ENCODE assay signal across 9 mouse cellular contexts in genomic region chr3:108562777-108563271, GRCm38 (mm10). TPM values are rescaled to one million over a fixed set of nuclear protein-coding genes. Genes with fewer than 3 reads are reported as not detected.
DNase-seq lines count a peak whose midpoint lies in the region; ATAC-seq and TF ChIP-seq lines count a peak whose summit lies in the region.
"Had no signal": no experiment of that assay in that cellular context is flagged by ENCODE, and none has a peak within 500 bp of the region (broad histone marks: within the 10 kb centered on the region; RNA-seq: fewer than 3 reads in every experiment).

No protein-coding gene starts in this region.

- WGBS in embryonic facial prominence, embryonic 10.5 days: 13% methylated on average over 15 of the region's 15 CpGs
- WGBS in heart, postnatal 0 days: 7% methylated on average over 15 of the region's 15 CpGs
- 12% methylated on average over 15 of the region's 15 CpGs for WGBS in limb, embryonic 11.5 days
- WGBS in midbrain, embryonic 11.5 days: 16% methylated on average over 15 of the region's 15 CpGs

- intact Hi-C loops in left cerebral cortex, adult 2 months (cut with DNase I): loop anchor here (1.0 to 10.0 kb wide), 4 partner anchors 9 to 278 kb away; partner anchors contain the start of gene Sort1
- intact Hi-C loops in left cerebral cortex, postnatal 10 days (cut with DNase I): loop anchor here (5.0 kb wide), 1 partner anchor 161 kb away; no protein-coding TSS in a partner anchor

- H3K27ac ChIP-seq in left cerebral cortex, adult 2 months: peak overlapping the region; percentile 96
- H3K27ac ChIP-seq in embryonic facial prominence, embryonic 10.5 days (replicated peaks): peak overlapping the region; percentile 95
- peak overlapping the region; percentile 90 for H3K27ac ChIP-seq in heart, postnatal 0 days (ENCODE audit: low read depth)
- H3K27ac ChIP-seq in limb, embryonic 11.5 days (replicated peaks; ENCODE audit: low read depth, low read length): peak overlapping the region; percentile 9; the same call in 1 of the 2 replicates
- peak overlapping the region; percentile 55 for H3K27ac ChIP-seq in midbrain, embryonic 11.5 days (ENCODE audit: low read depth, low read length)

- no peak for TF ChIP-seq EP300 in heart, postnatal 0 days (IDR thresholded peaks at IDR 0.05; ENCODE audit: low read depth)

- DNase-seq in left cerebral cortex, adult 2 months (ENCODE audit: extremely low spot score in 1 of 2, low spot score in 2 of 2): no peak
- DNase-seq in left cerebral cortex, postnatal 10 days (ENCODE audit: extremely low spot score in 1 of 2, low spot score in 2 of 2): no peak
- no peak for DNase-seq in embryonic facial prominence, embryonic 10.5 days (ENCODE audit: low spot score)
- DNase-seq in heart, postnatal 0 days (ENCODE audit: low spot score): peak; percentile 66
- no peak for DNase-seq in limb, embryonic 11.5 days (ENCODE audit: low spot score)
- no peak for DNase-seq in midbrain, embryonic 11.5 days (ENCODE audit: low spot score, missing footprints)
- DNase-seq in yolk sac, embryonic 10.5 days (ENCODE audit: low spot score): no peak
- DNase-seq in left cerebral cortex, adult 11 months (ENCODE audit: low spot score): no peak

- no peaks in the 10 kb centered on the region for H3K27me3 ChIP-seq in embryonic facial prominence, embryonic 10.5 days (replicated peaks; ENCODE audit: low read depth, poor library complexity, severe bottlenecking)
- no peaks in the 10 kb centered on the region for H3K27me3 ChIP-seq in heart, postnatal 0 days (ENCODE audit: control insufficient read depth, insufficient read depth, low read length)
- H3K27me3 ChIP-seq in limb, embryonic 11.5 days (ENCODE audit: control insufficient read depth, insufficient read depth, low read length): no peaks in the 10 kb centered on the region
- H3K27me3 ChIP-seq in midbrain, embryonic 11.5 days (ENCODE audit: control insufficient read depth, insufficient read depth, low read length): no peaks in the 10 kb centered on the region

- peak overlapping the region; percentile 83 for H3K4me2 ChIP-seq in heart, postnatal 0 days (ENCODE audit: low read depth, low read length)
- peak overlapping the region; percentile 63 for H3K4me2 ChIP-seq in limb, embryonic 11.5 days (ENCODE audit: low read depth, severe bottlenecking)
- peak overlapping the region; percentile 64 for H3K4me2 ChIP-seq in midbrain, embryonic 11.5 days

- ATAC-seq in heart, postnatal 0 days (ENCODE audit: insufficient read depth, low read depth): peak; percentile 65
- ATAC-seq in limb, embryonic 11.5 days (ENCODE audit: insufficient number of reproducible peaks, low FRiP score, low TSS enrichment, low read depth): peak; percentile 67
- ATAC-seq in midbrain, embryonic 11.5 days (ENCODE audit: low FRiP score): peak; percentile 50

- H3K36me3 ChIP-seq in embryonic facial prominence, embryonic 10.5 days (replicated peaks): peaks cover 26% of the 10 kb centered on the region
- H3K36me3 ChIP-seq in heart, postnatal 0 days (replicated peaks; ENCODE audit: control insufficient read depth, insufficient read depth, low read length): peaks cover 24% of the 10 kb centered on the region
- H3K36me3 ChIP-seq in limb, embryonic 11.5 days (ENCODE audit: control insufficient read depth, insufficient read depth, low read length): peaks cover 6% of the 10 kb centered on the region
- peaks cover 9% of the 10 kb centered on the region; the same call in 1 of the 2 replicates for H3K36me3 ChIP-seq in midbrain, embryonic 11.5 days (ENCODE audit: control insufficient read depth, insufficient read depth, low read length)

- TF ChIP-seq CTCF in left cerebral cortex, adult 2 months (IDR thresholded peaks at IDR 0.05): no peak; the same call in none of the 2 replicates
- no peak for TF ChIP-seq CTCF in heart, postnatal 0 days (IDR thresholded peaks at IDR 0.05; ENCODE audit: low read depth)

- H3K9me3 ChIP-seq in embryonic facial prominence, embryonic 10.5 days: no peaks in the 10 kb centered on the region
- no peaks in the 10 kb centered on the region for H3K9me3 ChIP-seq in heart, postnatal 0 days (replicated peaks; ENCODE audit: control insufficient read depth, low read length)
- no peaks in the 10 kb centered on the region for H3K9me3 ChIP-seq in limb, embryonic 11.5 days (ENCODE audit: control insufficient read depth, low read length)
- no peaks in the 10 kb centered on the region for H3K9me3 ChIP-seq in midbrain, embryonic 11.5 days (ENCODE audit: control insufficient read depth, low read length)

- H3K4me3 ChIP-seq in left cerebral cortex, adult 2 months: peak overlapping the region; percentile 76
- peak overlapping the region; percentile 95 for H3K4me3 ChIP-seq in embryonic facial prominence, embryonic 10.5 days
- H3K4me3 ChIP-seq in heart, postnatal 0 days (ENCODE audit: low read depth, low read length): peak overlapping the region; percentile 96
- peak overlapping the region; percentile 83 for H3K4me3 ChIP-seq in limb, embryonic 11.5 days (ENCODE audit: low read depth, low read length)
- H3K4me3 ChIP-seq in midbrain, embryonic 11.5 days (ENCODE audit: low read depth, low read length): peak overlapping the region; percentile 63

- peak overlapping the region; percentile 57 for H3K9ac ChIP-seq in heart, postnatal 0 days (replicated peaks; ENCODE audit: low read depth, low read length)
- peak overlapping the region; percentile 2; the same call in 1 of the 2 replicates for H3K9ac ChIP-seq in limb, embryonic 11.5 days (ENCODE audit: low read length)
- peak overlapping the region; percentile 53; the same call in 1 of the 2 replicates for H3K9ac ChIP-seq in midbrain, embryonic 11.5 days (ENCODE audit: low read length)

- H3K4me1 ChIP-seq in embryonic facial prominence, embryonic 10.5 days: peaks cover 22% of the 10 kb centered on the region
- no peaks in the 10 kb centered on the region for H3K4me1 ChIP-seq in heart, postnatal 0 days (ENCODE audit: control insufficient read depth, insufficient read depth)
- 0 out of 2 replicates have a peak, but pooled peaks cover 3% of the 10 kb centered on the region for H3K4me1 ChIP-seq in limb, embryonic 11.5 days (ENCODE audit: control insufficient read depth, insufficient read depth, low read length)
- H3K4me1 ChIP-seq in midbrain, embryonic 11.5 days (ENCODE audit: control insufficient read depth, insufficient read depth, low read length): peaks cover 13% of the 10 kb centered on the region

RNA-seq across cellular contexts. Expression of gene Tmem167b, which starts 0.6 kb away (rescaled TPM):
- 10 to 100 TPM; 40.9 to 46.1 TPM for total RNA-seq in left cerebral cortex, adult 2 months (2021)
- 10 to 100 TPM; 40.3 to 41.0 TPM for total RNA-seq in left cerebral cortex, postnatal 10 days (2021)
- polyA plus RNA-seq in embryonic facial prominence, embryonic 10.5 days (2016; fragmentation: Nextera tagmentation; extraction: Ambion mirVana): 31.0 and 33.0 TPM in 2 replicates
- total RNA-seq in heart, postnatal 0 days (2014; rRNA removed; ENCODE audit: low replicate concordance): 22.4 and 34.6 TPM in 2 replicates
- 25.4 and 25.8 TPM in 2 replicates for polyA plus RNA-seq in heart, postnatal 0 days (2015; fragmentation: Nextera tagmentation; extraction: Ambion mirVana)
- 37.1 and 39.7 TPM in 2 replicates for polyA plus RNA-seq in limb, embryonic 11.5 days (2014; fragmentation: Nextera tagmentation; extraction: Ambion mirVana)
- polyA plus RNA-seq in midbrain, embryonic 11.5 days (2014; fragmentation: Nextera tagmentation; extraction: Ambion mirVana): 57.2 and 66.8 TPM in 2 replicates

RNA-seq across cellular contexts. Expression of gene Taf13, which starts 8.7 kb away (rescaled TPM):
- 10 to 100 TPM; 24.9 to 25.0 TPM for total RNA-seq in left cerebral cortex, adult 2 months (2021)
- total RNA-seq in left cerebral cortex, postnatal 10 days (2021): 10 to 100 TPM; 25.2 to 26.6 TPM
- polyA plus RNA-seq in embryonic facial prominence, embryonic 10.5 days (2016; fragmentation: Nextera tagmentation; extraction: Ambion mirVana): 50.8 and 52.7 TPM in 2 replicates
- 6.0 and 9.9 TPM in 2 replicates for total RNA-seq in heart, postnatal 0 days (2014; rRNA removed; ENCODE audit: low replicate concordance)
- 29.6 and 30.3 TPM in 2 replicates for polyA plus RNA-seq in heart, postnatal 0 days (2015; fragmentation: Nextera tagmentation; extraction: Ambion mirVana)
- polyA plus RNA-seq in limb, embryonic 11.5 days (2014; fragmentation: Nextera tagmentation; extraction: Ambion mirVana): 48.1 and 54.8 TPM in 2 replicates
- polyA plus RNA-seq in midbrain, embryonic 11.5 days (2014; fragmentation: Nextera tagmentation; extraction: Ambion mirVana): 89.4 and 90.8 TPM in 2 replicates

RNA-seq across cellular contexts. Expression of gene 5330417C22Rik, which starts 26.5 kb away (rescaled TPM):
- total RNA-seq in left cerebral cortex, adult 2 months (2021): 10 to 100 TPM; 33.5 to 35.2 TPM
- total RNA-seq in left cerebral cortex, postnatal 10 days (2021): 10 to 100 TPM; 19.9 to 22.2 TPM
- polyA plus RNA-seq in embryonic facial prominence, embryonic 10.5 days (2016; fragmentation: Nextera tagmentation; extraction: Ambion mirVana): 0.40 and 0.64 TPM in 2 replicates
- 0.04 and 0.62 TPM in 2 replicates for total RNA-seq in heart, postnatal 0 days (2014; rRNA removed; ENCODE audit: low replicate concordance)
- polyA plus RNA-seq in heart, postnatal 0 days (2015; fragmentation: Nextera tagmentation; extraction: Ambion mirVana): 0.34 and 1.6 TPM in 2 replicates
- 0.21 and 0.34 TPM in 2 replicates for polyA plus RNA-seq in limb, embryonic 11.5 days (2014; fragmentation: Nextera tagmentation; extraction: Ambion mirVana)
- 2.7 and 2.9 TPM in 2 replicates for polyA plus RNA-seq in midbrain, embryonic 11.5 days (2014; fragmentation: Nextera tagmentation; extraction: Ambion mirVana)

RNA-seq across cellular contexts. Expression of gene Wdr47, which starts 28.3 kb away (rescaled TPM):
- total RNA-seq in left cerebral cortex, adult 2 months (2021): 100 to 1,000 TPM; 125 to 135 TPM
- 100 to 1,000 TPM; 150 to 164 TPM for total RNA-seq in left cerebral cortex, postnatal 10 days (2021)
- 11.3 and 14.0 TPM in 2 replicates for polyA plus RNA-seq in embryonic facial prominence, embryonic 10.5 days (2016; fragmentation: Nextera tagmentation; extraction: Ambion mirVana)
- total RNA-seq in heart, postnatal 0 days (2014; rRNA removed; ENCODE audit: low replicate concordance): 4.3 and 8.5 TPM in 2 replicates
- polyA plus RNA-seq in heart, postnatal 0 days (2015; fragmentation: Nextera tagmentation; extraction: Ambion mirVana): 4.3 and 5.2 TPM in 2 replicates
- 8.3 and 9.3 TPM in 2 replicates for polyA plus RNA-seq in limb, embryonic 11.5 days (2014; fragmentation: Nextera tagmentation; extraction: Ambion mirVana)
- polyA plus RNA-seq in midbrain, embryonic 11.5 days (2014; fragmentation: Nextera tagmentation; extraction: Ambion mirVana): 50.0 and 52.0 TPM in 2 replicates

RNA-seq across cellular contexts. Expression of gene 1700013F07Rik, which starts 28.9 kb away (rescaled TPM):
- total RNA-seq in left cerebral cortex, adult 2 months (2021): 1 to 10 TPM; 2.4 to 2.5 TPM
- total RNA-seq in left cerebral cortex, postnatal 10 days (2021): 1 to 10 TPM; 2.3 to 2.9 TPM
- 0.38 TPM in 1 of 2 replicates, not detected in the other for polyA plus RNA-seq in embryonic facial prominence, embryonic 10.5 days (2016; fragmentation: Nextera tagmentation; extraction: Ambion mirVana)
- total RNA-seq in heart, postnatal 0 days (2014; rRNA removed; ENCODE audit: low replicate concordance): not detected in 2 replicates
- polyA plus RNA-seq in heart, postnatal 0 days (2015; fragmentation: Nextera tagmentation; extraction: Ambion mirVana): not detected in 2 replicates
- polyA plus RNA-seq in limb, embryonic 11.5 days (2014; fragmentation: Nextera tagmentation; extraction: Ambion mirVana): 0.47 TPM in 1 of 2 replicates, not detected in the other
- 0.51 and 0.72 TPM in 2 replicates for polyA plus RNA-seq in midbrain, embryonic 11.5 days (2014; fragmentation: Nextera tagmentation; extraction: Ambion mirVana)
- total RNA-seq: adrenal gland, adult 18-20 months had no signal

Comparison
In these comparisons a context has a peak if more than half of its experiments do, and no peak if none do; other contexts are left out.
1. H3K27ac ChIP-seq: peak in every context shown above with its lines; median percentile 96 in left cerebral cortex, adult 2 months; 95 in embryonic facial prominence, embryonic 10.5 days; 90 in heart, postnatal 0 days; 55 in midbrain, embryonic 11.5 days; 9 in limb, embryonic 11.5 days.
2. H3K9ac ChIP-seq: peak in every context shown above with its lines; median percentile 57 in heart, postnatal 0 days; 53 in midbrain, embryonic 11.5 days; 2 in limb, embryonic 11.5 days.